Mouse (Mus musculus): ENCODE data around the gene Slc25a47. TPM values are rescaled to one million over a fixed set of nuclear protein-coding genes. Genes with fewer than 3 reads are reported as not detected.

The Slc25a47 gene
- polyA plus RNA-seq, 1 experiment from 2014 or later, result 10.8 TPM

GRCm38 (mm10) chr12:108810309-108810708 lies 25.5 kb upstream of the Slc25a47 start:
- Histone ChIP-seq H3K4me1 (replicated peaks) (peaks cover 17% of the 10 kb centered on the region), H3K27me3 (no peaks in the 10 kb centered on the region), H3K36me3 (peaks cover 29% of the 10 kb centered on the region), H3K4me2 (no peak overlapping the region), H3K4me3 (no peak overlapping the region), H3K27ac (no peak overlapping the region), H3K9me3 (no peaks in the 10 kb centered on the region), H3K9ac (no peak overlapping the region)
- 91% methylated on average over 7 of the region's 7 CpGs for WGBS
- no peak for ATAC-seq (ENCODE audit: low FRiP score)

DNA sequence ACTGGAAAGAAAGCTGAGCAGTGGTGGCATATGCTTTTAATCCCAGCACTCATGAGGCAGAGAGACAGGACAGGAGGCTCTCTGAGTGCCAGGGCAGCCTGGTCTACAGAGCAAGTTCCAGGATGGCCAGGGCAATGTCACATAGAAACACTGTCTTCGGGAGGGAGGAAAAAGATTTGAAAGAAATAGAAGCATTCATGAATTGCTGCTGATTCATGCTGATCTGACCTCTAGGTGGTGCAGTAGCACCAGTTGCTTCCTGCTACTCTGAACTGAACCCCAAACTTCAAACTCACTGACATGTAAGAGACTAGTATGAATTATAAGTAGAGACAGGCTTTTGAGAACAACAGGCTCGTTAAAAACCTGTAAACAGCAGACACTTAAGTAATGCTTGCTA lies 24.7 kb upstream of the Slc25a47 start:
- 56% methylated on average over 2 of the region's 2 CpGs for WGBS
- no peak overlapping the region for H3K4me3 ChIP-seq
- no peak for ATAC-seq (ENCODE audit: low FRiP score)
- no peak overlapping the region for H3K27ac ChIP-seq
- no peaks in the 10 kb centered on the region for H3K27me3 ChIP-seq
- no peak overlapping the region for H3K9ac ChIP-seq
- peaks cover 32% of the 10 kb centered on the region for H3K36me3 ChIP-seq
- peaks cover 13% of the 10 kb centered on the region for H3K4me1 ChIP-seq (replicated peaks)
- no peak overlapping the region for H3K4me2 ChIP-seq
- no peaks in the 10 kb centered on the region for H3K9me3 ChIP-seq

- Histone ChIP-seq H3K27me3 (no peaks in the 10 kb centered on the region), H3K9ac (no peak overlapping the region), H3K27ac (no peak overlapping the region), H3K4me2 (no peak overlapping the region), H3K9me3 (no peaks in the 10 kb centered on the region), H3K4me1 (replicated peaks) (peaks cover 13% of the 10 kb centered on the region; the same call in 1 of the 2 replicates), H3K36me3 (peaks cover 32% of the 10 kb centered on the region), H3K4me3 (no peak overlapping the region)
- ATAC-seq (ENCODE audit: low FRiP score), result no peak
- 88% methylated on average over 6 of the region's 6 CpGs for WGBS
Measured at GRCm38 (mm10) chr12:108812463-108812862, 23.4 kb upstream of the Slc25a47 start.

GRCm38 (mm10) chr12:108814470-108814869 lies 21.4 kb upstream of the Slc25a47 start:
- Histone ChIP-seq H3K4me1 (replicated peaks) (peaks cover 8% of the 10 kb centered on the region; the same call in 1 of the 2 replicates), H3K36me3 (peaks cover 32% of the 10 kb centered on the region), H3K4me2 (no peak overlapping the region), H3K4me3 (no peak overlapping the region), H3K9me3 (no peaks in the 10 kb centered on the region), H3K27me3 (no peaks in the 10 kb centered on the region), H3K27ac (no peak overlapping the region), H3K9ac (no peak overlapping the region)
- no peak for ATAC-seq (ENCODE audit: low FRiP score)
- 94% methylated on average over 6 of the region's 6 CpGs for WGBS

DNA sequence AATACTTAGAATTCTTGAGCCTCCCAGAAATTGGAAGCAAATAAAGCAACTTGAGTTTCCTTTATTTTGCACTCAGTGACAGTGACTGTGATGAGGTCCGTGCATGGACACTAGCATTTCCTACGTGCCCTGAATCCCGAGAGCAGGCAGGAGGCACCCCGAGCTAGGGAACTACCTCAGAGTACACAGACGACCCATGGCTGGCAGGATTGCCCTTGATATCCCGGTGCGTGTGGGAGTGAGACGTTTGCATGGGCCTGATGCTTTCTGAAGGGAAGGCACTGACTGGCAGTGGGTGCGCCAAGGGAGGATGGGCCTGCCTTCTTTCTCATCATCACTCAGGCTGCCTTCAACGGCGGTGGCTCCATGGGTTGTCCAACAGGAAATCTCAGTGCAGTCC lies 19.3 kb upstream of the Slc25a47 start:
- ATAC-seq (ENCODE audit: low FRiP score), result no peak
- Histone ChIP-seq H3K4me3 (no peak overlapping the region), H3K27ac (no peak overlapping the region), H3K9me3 (no peaks in the 10 kb centered on the region), H3K9ac (no peak overlapping the region), H3K4me1 (replicated peaks) (0 out of 2 replicates have a peak, but pooled peaks cover 3% of the 10 kb centered on the region), H3K36me3 (peaks cover 30% of the 10 kb centered on the region), H3K27me3 (no peaks in the 10 kb centered on the region), H3K4me2 (no peak overlapping the region)
- 85% methylated on average over 11 of the region's 11 CpGs for WGBS

DNA sequence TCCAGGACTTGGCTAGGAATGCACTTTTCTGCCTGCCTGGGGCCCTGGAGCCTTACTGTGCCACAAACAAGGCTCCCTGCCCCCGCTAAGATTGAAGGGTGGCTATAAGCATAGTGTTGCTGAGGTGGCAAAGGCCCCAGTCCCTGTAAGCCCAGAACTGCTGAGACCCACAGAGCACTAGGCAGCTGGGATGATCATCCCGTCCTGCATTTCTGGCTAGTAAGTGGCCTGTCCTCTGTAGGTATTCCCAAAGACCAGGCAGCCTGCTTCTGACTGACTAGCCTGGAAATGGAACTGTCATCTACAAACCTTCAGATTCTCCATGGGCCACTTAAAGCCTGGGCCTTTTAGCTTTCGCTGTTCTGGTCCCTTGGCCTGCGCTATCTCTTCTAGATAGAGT lies 15.4 kb upstream of the Slc25a47 start:
- no peak overlapping the region for H3K4me2 ChIP-seq
- 94% methylated on average over 4 of the region's 4 CpGs for WGBS
- no peak overlapping the region; the same call in 1 of the 2 replicates for H3K9ac ChIP-seq
- ATAC-seq (ENCODE audit: low FRiP score), result no peak
- peaks cover 24% of the 10 kb centered on the region for H3K36me3 ChIP-seq
- H3K4me1 ChIP-seq (replicated peaks), result no peaks in the 10 kb centered on the region
- no peak overlapping the region for H3K27ac ChIP-seq
- H3K9me3 ChIP-seq, result no peaks in the 10 kb centered on the region
- H3K27me3 ChIP-seq, result no peaks in the 10 kb centered on the region
- H3K4me3 ChIP-seq, result no peak overlapping the region

GRCm38 (mm10) chr12:108823036-108823435 lies 12.8 kb upstream of the Slc25a47 start:
- no peak overlapping the region for H3K4me3 ChIP-seq
- no peaks in the 10 kb centered on the region for H3K27me3 ChIP-seq
- no peak overlapping the region for H3K27ac ChIP-seq
- H3K9ac ChIP-seq, result no peak overlapping the region
- H3K4me2 ChIP-seq, result no peak overlapping the region
- peaks cover 33% of the 10 kb centered on the region for H3K36me3 ChIP-seq
- 78% methylated on average over 8 of the region's 8 CpGs for WGBS
- ATAC-seq (ENCODE audit: low FRiP score), result no peak
- H3K4me1 ChIP-seq (replicated peaks), result no peaks in the 10 kb centered on the region
- no peaks in the 10 kb centered on the region for H3K9me3 ChIP-seq

DNA sequence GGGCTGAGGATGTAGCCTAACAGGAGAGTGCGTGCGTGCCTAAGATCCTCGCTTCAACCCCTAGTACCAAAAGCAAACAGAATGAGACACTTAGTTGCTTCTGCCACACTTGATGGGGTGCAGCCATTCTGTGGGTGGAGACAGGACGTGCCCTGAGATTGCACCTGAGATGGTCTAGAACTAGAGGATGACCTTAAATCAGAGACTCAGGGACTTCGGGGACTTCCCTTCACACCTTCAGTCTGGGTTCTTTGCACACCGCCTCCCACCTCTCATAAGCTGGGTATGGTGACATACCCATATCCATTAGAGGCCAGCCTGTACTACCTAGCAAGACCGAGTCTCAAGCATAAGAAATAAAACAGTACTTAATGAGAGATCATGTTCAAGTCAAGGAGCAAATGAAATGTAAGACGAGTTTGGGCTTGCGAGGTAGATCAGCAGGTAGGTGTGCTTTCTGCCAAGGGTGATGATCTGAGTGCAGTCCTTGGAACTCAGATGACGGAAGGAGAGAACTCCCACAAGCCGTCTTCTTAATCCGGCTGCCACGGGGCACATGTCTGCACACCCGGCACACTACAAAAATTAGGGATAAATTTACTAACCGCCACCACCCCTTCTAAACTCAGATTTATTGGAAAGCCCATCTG lies 11.5 kb upstream of the Slc25a47 start:
- 94% methylated on average over 15 of the region's 15 CpGs for WGBS
- Histone ChIP-seq H3K4me1 (replicated peaks) (no peaks in the 10 kb centered on the region), H3K4me3 (no peak overlapping the region), H3K4me2 (no peak overlapping the region), H3K9me3 (no peaks in the 10 kb centered on the region), H3K27ac (no peak overlapping the region), H3K27me3 (no peaks in the 10 kb centered on the region), H3K36me3 (peaks cover 32% of the 10 kb centered on the region), H3K9ac (no peak overlapping the region)
- no peak for ATAC-seq (ENCODE audit: low FRiP score)

DNA sequence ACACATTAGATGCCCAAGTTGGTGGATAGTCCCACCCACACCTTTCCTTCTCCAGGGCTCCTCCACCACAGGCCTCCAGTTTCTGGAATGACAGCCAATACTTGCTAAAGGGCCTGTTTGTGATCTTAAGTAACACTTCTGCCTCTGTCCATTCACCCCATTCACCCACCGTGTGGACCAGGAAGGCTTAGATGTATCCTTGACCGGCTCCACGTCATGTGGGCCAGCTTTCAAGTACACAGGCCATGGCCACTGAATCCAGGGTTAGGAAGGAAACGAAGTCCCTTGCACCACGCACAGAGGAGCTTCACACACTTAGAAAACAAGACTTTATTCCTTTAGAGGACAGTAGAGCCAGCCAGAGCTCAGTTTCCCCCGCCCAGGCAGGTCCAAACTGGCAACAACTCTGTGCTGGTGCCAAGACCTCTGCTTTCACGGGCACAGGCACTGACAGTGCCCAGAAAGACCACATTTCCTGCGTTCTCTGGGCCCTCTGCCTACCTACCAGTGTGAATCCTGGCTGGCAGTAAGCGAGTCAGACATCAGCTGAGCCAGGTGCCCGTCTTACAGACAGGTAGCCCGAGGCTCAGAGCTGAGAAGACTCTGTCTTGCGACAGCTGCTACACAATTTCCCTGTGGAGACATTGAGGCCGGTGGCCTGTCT lies 10.2 kb upstream of the Slc25a47 start:
- ATAC-seq (ENCODE audit: low FRiP score), result no peak
- no peak overlapping the region for H3K27ac ChIP-seq
- no peaks in the 10 kb centered on the region for H3K9me3 ChIP-seq
- no peak overlapping the region for H3K9ac ChIP-seq
- H3K27me3 ChIP-seq, result no peaks in the 10 kb centered on the region
- 93% methylated on average over 13 of the region's 13 CpGs for WGBS
- H3K4me2 ChIP-seq, result no peak overlapping the region
- H3K4me3 ChIP-seq, result no peak overlapping the region
- H3K4me1 ChIP-seq (replicated peaks), result no peaks in the 10 kb centered on the region
- peaks cover 32% of the 10 kb centered on the region for H3K36me3 ChIP-seq

DNA sequence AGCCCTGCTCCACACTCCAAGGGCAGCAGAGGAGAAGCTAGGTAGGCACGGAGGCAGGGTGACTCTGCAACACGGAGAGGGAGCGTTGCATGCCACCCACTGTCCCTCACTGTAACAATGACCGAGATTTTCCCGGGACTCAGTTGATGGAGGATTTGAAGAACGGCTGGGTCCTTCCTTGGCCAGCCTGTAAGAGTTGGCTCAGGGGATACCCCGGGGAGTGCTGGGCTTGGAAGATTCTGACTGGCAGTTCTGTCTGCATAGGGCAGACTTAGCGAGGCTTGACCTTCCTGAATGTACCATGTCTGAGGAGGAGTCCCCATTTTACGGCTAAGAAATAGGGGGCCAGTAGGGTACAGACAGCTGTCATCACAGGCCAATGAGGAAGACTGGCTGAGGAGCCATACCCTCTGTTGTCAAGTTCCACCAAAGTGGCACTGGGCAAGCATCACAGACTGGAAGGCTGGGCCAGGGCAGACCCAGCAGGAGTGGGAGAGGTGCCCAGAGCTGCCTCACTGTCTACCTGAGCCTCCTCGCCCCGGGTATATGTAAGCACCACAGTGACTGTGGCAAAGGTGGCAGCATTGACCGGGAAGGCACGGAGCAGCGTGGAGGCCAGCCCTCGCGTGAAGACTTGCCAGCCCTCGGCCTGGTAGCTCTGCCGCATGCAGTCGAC lies 9.4 kb upstream of the Slc25a47 start:
- WGBS, result 95% methylated on average over 19 of the region's 19 CpGs

GRCm38 (mm10) chr12:108826958-108827535 lies 8.8 kb upstream of the Slc25a47 start:
- Histone ChIP-seq H3K4me3 (no peak overlapping the region), H3K27me3 (no peaks in the 10 kb centered on the region), H3K9me3 (no peaks in the 10 kb centered on the region), H3K4me2 (no peak overlapping the region), H3K36me3 (peaks cover 32% of the 10 kb centered on the region), H3K9ac (no peak overlapping the region), H3K4me1 (replicated peaks) (peaks cover 4% of the 10 kb centered on the region), H3K27ac (no peak overlapping the region)
- no peak for ATAC-seq (ENCODE audit: low FRiP score)
- 96% methylated on average over 28 of the region's 28 CpGs for WGBS

More for the DNA sequence above, 9.4 kb upstream of the Slc25a47 start:
- Histone ChIP-seq H3K4me1 (replicated peaks) (no peaks in the 10 kb centered on the region), H3K27ac (no peak overlapping the region), H3K27me3 (no peaks in the 10 kb centered on the region), H3K9me3 (no peaks in the 10 kb centered on the region), H3K36me3 (peaks cover 32% of the 10 kb centered on the region), H3K9ac (no peak overlapping the region), H3K4me3 (no peak overlapping the region), H3K4me2 (no peak overlapping the region)
- ATAC-seq (ENCODE audit: low FRiP score), result no peak

DNA sequence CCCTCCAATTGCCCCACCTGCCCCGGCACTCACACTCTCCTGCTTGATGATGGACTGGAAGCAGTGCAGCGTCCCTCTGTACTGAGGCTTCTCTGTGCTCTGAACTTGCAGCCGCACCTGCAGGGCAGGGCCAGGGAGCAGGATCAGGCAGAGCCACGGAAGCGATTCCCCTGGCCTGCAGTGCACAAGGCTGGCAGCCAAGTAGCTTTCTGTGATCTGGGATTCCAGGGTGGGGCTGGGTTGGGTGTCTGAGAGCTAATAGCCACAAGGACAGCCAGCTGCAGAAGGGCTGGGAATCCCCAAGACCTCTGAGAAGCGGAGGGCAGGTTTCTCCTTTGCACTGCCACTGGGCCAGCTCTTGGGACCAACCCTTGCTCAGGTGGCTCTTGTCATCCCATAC lies 8.2 kb upstream of the Slc25a47 start:
- no peak overlapping the region for H3K9ac ChIP-seq
- ATAC-seq (ENCODE audit: low FRiP score), result no peak
- peaks cover 32% of the 10 kb centered on the region for H3K36me3 ChIP-seq
- no peak overlapping the region for H3K27ac ChIP-seq
- no peaks in the 10 kb centered on the region for H3K9me3 ChIP-seq
- no peak overlapping the region for H3K4me3 ChIP-seq
- H3K4me2 ChIP-seq, result no peak overlapping the region
- WGBS, result 96% methylated on average over 6 of the region's 6 CpGs
- H3K4me1 ChIP-seq (replicated peaks), result peaks cover 10% of the 10 kb centered on the region
- no peaks in the 10 kb centered on the region for H3K27me3 ChIP-seq

Measured in hindbrain, embryonic 13.5 days (tissue).